Mouse (Mus musculus): Measurements from ENCODE around the gene Snrnp35. TPM values are rescaled to one million over a fixed set of nuclear protein-coding genes. Genes with fewer than 3 reads are reported as not detected.

Gene Snrnp35
- polyA plus RNA-seq, 1 experiment from 2014 or later: 11.7 TPM

DNA sequence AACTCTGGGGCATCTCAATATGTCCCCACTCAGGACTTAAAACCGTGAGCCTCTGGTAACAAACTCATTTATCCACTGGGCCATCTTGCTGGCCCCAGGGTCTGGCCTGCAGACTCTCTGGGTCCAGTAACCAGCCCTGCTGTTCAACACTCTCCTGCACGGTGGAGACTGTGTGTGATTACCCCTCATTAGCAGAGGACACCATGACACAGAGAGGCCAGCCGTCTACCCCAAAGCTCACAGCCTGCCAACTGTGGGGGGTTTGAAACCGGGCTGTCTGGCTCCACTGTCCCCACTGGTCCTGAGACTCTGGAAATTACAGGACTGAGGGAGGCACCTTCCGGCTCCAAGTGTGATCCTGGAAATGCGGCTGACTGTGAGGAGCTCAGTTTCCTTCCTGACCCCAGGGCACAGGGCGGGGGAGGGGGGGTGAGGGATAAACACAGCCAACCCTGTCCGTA lies 46.3 kb downstream of the Snrnp35 start:
- Histone ChIP-seq H3K27ac (ENCODE audit: low read length) (peak overlapping the region; percentile 89), H3K9ac (replicated peaks; ENCODE audit: low read depth) (peak overlapping the region; percentile 32; the same call in 1 of the 2 replicates), H3K36me3 (ENCODE audit: insufficient read depth, low read length) (no peaks in the 10 kb centered on the region), H3K4me3 (ENCODE audit: low read depth, low read length) (peak overlapping the region; percentile 82; the same call in 1 of the 2 replicates), H3K4me1 (ENCODE audit: insufficient read depth, low read depth, low read length) (peaks cover 20% of the 10 kb centered on the region), H3K4me2 (replicated peaks; ENCODE audit: low read depth, low read length) (peak overlapping the region; percentile 78), H3K27me3 (replicated peaks; ENCODE audit: insufficient read depth, low read length) (no peaks in the 10 kb centered on the region), H3K9me3 (ENCODE audit: low read length) (no peaks in the 10 kb centered on the region)
- peak; percentile 40 for ATAC-seq
- WGBS: 17% methylated on average over 8 of the region's 8 CpGs
- no peak for TF ChIP-seq CTCF (IDR thresholded peaks at IDR 0.05)
- DNase-seq (ENCODE audit: low spot score): peak; percentile 35

DNA sequence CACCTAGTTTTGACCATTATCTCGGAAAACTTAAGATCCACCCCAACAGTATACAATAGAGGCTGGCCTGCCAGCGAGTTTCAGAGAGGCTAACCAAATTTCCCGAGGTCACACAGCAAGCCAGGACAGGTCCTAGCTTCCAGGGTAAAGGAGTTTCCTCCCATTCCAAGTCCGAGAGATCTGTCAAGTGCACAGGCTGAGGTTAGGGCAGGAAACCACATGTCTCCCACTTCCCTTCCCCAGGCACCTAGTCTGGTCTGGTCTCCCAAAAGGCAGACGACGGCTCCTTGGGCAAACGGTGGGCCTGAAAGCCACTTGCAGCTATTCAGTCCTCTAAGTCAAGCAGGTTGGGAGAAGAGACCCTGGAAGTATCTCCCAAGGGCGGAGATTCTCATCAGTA lies 46.8 kb downstream of the Snrnp35 start:
- Histone ChIP-seq H3K9ac (replicated peaks; ENCODE audit: low read depth) (no peak overlapping the region), H3K27ac (ENCODE audit: low read length) (peak overlapping the region; percentile 89), H3K27me3 (replicated peaks; ENCODE audit: insufficient read depth, low read length) (no peaks in the 10 kb centered on the region), H3K36me3 (ENCODE audit: insufficient read depth, low read length) (no peaks in the 10 kb centered on the region), H3K4me3 (ENCODE audit: low read depth, low read length) (peak overlapping the region; percentile 82; the same call in 1 of the 2 replicates), H3K9me3 (ENCODE audit: low read length) (no peaks in the 10 kb centered on the region), H3K4me1 (ENCODE audit: insufficient read depth, low read depth, low read length) (peaks cover 20% of the 10 kb centered on the region), H3K4me2 (replicated peaks; ENCODE audit: low read depth, low read length) (peak overlapping the region; percentile 78)
- ATAC-seq (peak; percentile 16; the same call in 1 of the 2 replicates), DNase-seq (ENCODE audit: low spot score) (no peak)
- TF ChIP-seq EP300 (IDR thresholded peaks at IDR 0.05) (no peak), CTCF (IDR thresholded peaks at IDR 0.05) (no peak)
- WGBS: 33% methylated on average over 8 of the region's 8 CpGs

DNA sequence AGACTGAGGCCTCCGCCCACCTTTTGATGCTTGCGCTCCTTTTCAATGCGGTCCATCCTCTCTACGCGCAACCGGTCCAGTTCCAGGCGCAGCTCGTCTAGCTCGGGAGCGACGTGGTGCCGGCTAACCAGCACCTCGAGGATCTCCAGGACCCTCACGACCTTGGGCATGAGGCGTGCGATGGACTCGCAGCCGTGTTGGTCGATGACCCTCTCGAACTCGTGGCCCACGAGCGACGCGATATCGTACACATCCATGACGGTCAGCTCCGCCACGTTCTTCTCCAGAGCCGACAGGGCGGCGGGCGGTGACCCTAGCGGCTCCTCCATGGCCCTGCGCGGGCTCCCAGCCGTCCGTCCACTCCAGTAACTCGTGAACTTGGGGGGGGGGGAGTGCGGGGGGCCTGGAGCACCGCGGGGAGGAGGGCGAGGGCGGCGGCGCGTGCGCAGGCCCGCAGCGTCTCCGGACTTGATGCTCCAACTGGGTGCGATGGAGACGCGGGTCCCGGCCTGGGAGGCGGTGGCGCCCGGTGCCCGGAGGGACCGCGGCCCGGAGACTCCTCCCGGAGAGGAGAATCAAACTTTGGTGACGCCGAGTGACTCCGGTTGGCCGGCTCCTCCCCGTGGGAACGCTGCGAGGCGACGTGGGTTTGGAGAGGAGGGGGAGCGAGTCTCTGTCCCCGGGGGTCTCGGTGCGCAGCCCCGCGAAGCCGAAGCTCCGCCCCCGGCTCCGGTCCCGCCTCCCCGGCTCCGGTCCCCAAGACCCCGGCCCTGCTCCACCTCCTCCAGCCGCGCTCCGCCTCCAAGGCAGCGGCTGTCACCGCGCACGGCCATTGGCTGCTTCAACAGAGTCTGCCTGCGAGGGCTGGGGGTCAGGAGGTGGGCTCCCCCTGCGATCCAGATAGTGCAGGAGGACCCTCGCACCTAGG lies 48.0 kb downstream of the Snrnp35 start, which contains the start of gene Rilpl1:
Gene Rilpl1 (minus strand): TSS at position 737 of the 928 bp plus-strand sequence.
- H3K9me3 ChIP-seq (ENCODE audit: low read length): no peaks in the 10 kb centered on the region
- TF ChIP-seq CTCF (IDR thresholded peaks at IDR 0.05) (peak; percentile 34; the same call in 1 of the 2 replicates), EP300 (IDR thresholded peaks at IDR 0.05) (no peak)

DNA sequence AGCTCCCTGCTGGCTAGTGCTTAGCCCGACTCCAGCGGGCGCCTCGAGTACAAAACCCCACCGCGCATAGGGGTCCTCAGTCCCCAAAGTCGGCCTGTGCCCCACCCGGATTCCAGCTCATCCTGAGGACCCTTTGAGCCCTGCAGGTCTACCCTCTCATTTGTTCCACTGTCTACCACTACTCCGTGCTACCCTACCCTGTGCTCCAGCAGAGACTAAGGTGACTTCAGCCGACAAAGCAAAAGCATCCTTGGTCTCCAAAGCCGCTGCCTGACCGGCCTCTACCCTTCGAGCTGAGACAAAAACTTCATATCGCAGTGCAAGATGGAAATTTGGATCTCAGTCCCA lies 48.6 kb downstream of the Snrnp35 start:
- no peak for DNase-seq (ENCODE audit: low spot score)
- H3K4me3 ChIP-seq (ENCODE audit: low read depth, low read length): peak overlapping the region; percentile 82
- peak overlapping the region; percentile 78 for H3K4me2 ChIP-seq (replicated peaks; ENCODE audit: low read depth, low read length)
- peak overlapping the region; percentile 89 for H3K27ac ChIP-seq (ENCODE audit: low read length)
- peak overlapping the region; percentile 70; the same call in 1 of the 2 replicates for H3K9ac ChIP-seq (replicated peaks; ENCODE audit: low read depth)
- peaks cover 21% of the 10 kb centered on the region for H3K4me1 ChIP-seq (ENCODE audit: insufficient read depth, low read depth, low read length)
- no peak for ATAC-seq
- H3K36me3 ChIP-seq (ENCODE audit: insufficient read depth, low read length): no peaks in the 10 kb centered on the region
- 14% methylated on average over 13 of the region's 14 CpGs for WGBS
- no peaks in the 10 kb centered on the region for H3K9me3 ChIP-seq (ENCODE audit: low read length)
- no peaks in the 10 kb centered on the region for H3K27me3 ChIP-seq (replicated peaks; ENCODE audit: insufficient read depth, low read length)
- TF ChIP-seq EP300 (IDR thresholded peaks at IDR 0.05) (no peak), CTCF (IDR thresholded peaks at IDR 0.05) (no peak)

More for the DNA sequence above, 48.0 kb downstream of the Snrnp35 start, which contains the start of gene Rilpl1:
- Histone ChIP-seq H3K36me3 (ENCODE audit: insufficient read depth, low read length) (no peaks in the 10 kb centered on the region), H3K9ac (replicated peaks; ENCODE audit: low read depth) (peak within 1 kb of the TSS; percentile 70), H3K4me3 (ENCODE audit: low read depth, low read length) (peak within 1 kb of the TSS; percentile 82), H3K27ac (ENCODE audit: low read length) (peak within 1 kb of the TSS; percentile 89), H3K27me3 (replicated peaks; ENCODE audit: insufficient read depth, low read length) (no peaks in the 10 kb centered on the region), H3K4me2 (replicated peaks; ENCODE audit: low read depth, low read length) (peak within 1 kb of the TSS; percentile 78), H3K4me1 (ENCODE audit: insufficient read depth, low read depth, low read length) (peaks cover 20% of the 10 kb centered on the region)
- DNase-seq (ENCODE audit: low spot score) (peak; percentile 79), ATAC-seq (peak; percentile 86)
- WGBS: 1% methylated on average over 66 of the region's 96 CpGs

DNA sequence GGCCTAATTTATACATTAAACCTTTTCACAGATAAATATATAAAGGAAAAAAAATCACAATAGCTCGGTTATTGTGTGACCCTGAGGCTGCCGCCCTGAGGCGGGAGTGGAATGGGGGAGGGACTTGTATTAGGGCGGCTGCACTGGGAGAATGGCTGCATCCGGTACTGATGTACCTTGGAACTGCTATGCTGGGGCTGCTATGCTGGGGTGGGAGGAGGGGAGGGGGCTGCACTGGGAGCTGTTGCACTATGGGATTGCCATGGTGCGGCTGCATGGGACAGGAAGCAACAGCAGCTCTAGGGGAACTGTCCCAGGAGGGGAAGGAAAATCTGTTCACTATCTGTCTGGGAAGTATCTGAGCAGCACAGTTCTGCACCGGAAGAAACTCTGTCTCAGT lies 49.5 kb downstream of the Snrnp35 start:
- no peak overlapping the region for H3K4me3 ChIP-seq (ENCODE audit: low read depth, low read length)
- DNase-seq (ENCODE audit: low spot score) (peak; percentile 41), ATAC-seq (peak; percentile 12; the same call in 1 of the 2 replicates)
- peaks cover 23% of the 10 kb centered on the region for H3K4me1 ChIP-seq (ENCODE audit: insufficient read depth, low read depth, low read length)
- H3K9me3 ChIP-seq (ENCODE audit: low read length): no peaks in the 10 kb centered on the region
- no peak overlapping the region for H3K9ac ChIP-seq (replicated peaks; ENCODE audit: low read depth)
- 25% methylated on average over 7 of the region's 7 CpGs for WGBS
- H3K27ac ChIP-seq (ENCODE audit: low read length): no peak overlapping the region
- H3K4me2 ChIP-seq (replicated peaks; ENCODE audit: low read depth, low read length): no peak overlapping the region; the same call in 1 of the 2 replicates
- no peaks in the 10 kb centered on the region for H3K27me3 ChIP-seq (replicated peaks; ENCODE audit: insufficient read depth, low read length)
- H3K36me3 ChIP-seq (ENCODE audit: insufficient read depth, low read length): no peaks in the 10 kb centered on the region
- TF ChIP-seq EP300 (IDR thresholded peaks at IDR 0.05) (no peak), CTCF (IDR thresholded peaks at IDR 0.05) (no peak)

DNA sequence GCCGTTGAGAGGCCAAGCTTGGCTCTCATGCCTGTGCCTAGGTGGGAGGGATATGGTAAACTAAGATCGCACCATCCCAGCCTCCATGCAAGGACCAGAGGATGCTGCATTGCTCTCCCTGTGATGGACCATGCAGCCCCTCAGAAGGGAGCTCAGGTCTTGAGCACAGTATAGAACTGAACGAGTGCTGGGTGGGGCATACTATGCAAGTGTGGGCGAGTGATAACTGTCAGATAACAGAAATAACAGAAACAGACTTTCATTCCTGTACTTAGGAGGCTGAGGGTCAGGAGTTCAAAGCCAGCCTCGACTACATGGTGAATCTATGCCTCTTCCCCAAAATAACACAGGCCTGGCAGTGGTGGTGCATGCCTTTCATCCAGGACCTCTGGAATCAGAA lies 52.1 kb downstream of the Snrnp35 start:
- Histone ChIP-seq H3K4me1 (ENCODE audit: insufficient read depth, low read depth, low read length) (peaks cover 8% of the 10 kb centered on the region), H3K36me3 (ENCODE audit: insufficient read depth, low read length) (no peaks in the 10 kb centered on the region), H3K4me2 (replicated peaks; ENCODE audit: low read depth, low read length) (no peak overlapping the region), H3K9ac (replicated peaks; ENCODE audit: low read depth) (no peak overlapping the region), H3K27me3 (replicated peaks; ENCODE audit: insufficient read depth, low read length) (no peaks in the 10 kb centered on the region), H3K4me3 (ENCODE audit: low read depth, low read length) (no peak overlapping the region), H3K27ac (ENCODE audit: low read length) (no peak overlapping the region), H3K9me3 (ENCODE audit: low read length) (no peaks in the 10 kb centered on the region)
- DNase-seq (ENCODE audit: low spot score) (no peak), ATAC-seq (no peak)
- WGBS: 56% methylated on average over 5 of the region's 5 CpGs
- TF ChIP-seq CTCF (IDR thresholded peaks at IDR 0.05) (no peak), EP300 (IDR thresholded peaks at IDR 0.05) (no peak)
